8 mouse cellular contexts compared by ENCODE assay signal in genomic region chr11:115367395-115367944, GRCm38 (mm10). TPM values are rescaled to one million over a fixed set of nuclear protein-coding genes. Genes with fewer than 3 reads are reported as not detected.
DNase-seq lines count a peak whose midpoint lies in the region; ATAC-seq and TF ChIP-seq lines count a peak whose summit lies in the region.

Gene Hid1, minus strand, starts transcription at chr11:115367756.

- peak; percentile 87 for DNase-seq in layer of hippocampus, adult 11-12 months (ENCODE audit: low spot score)
- no peak for DNase-seq in layer of hippocampus, adult 9-10 months (ENCODE audit: low spot score)
- peak; percentile 38 for DNase-seq in embryo, embryonic 11.5 days (ENCODE audit: low read depth, low spot score)
- peak; percentile 83 for DNase-seq in left cerebral cortex, postnatal 4 days
- DNase-seq in midbrain, embryonic 11.5 days (ENCODE audit: low spot score, missing footprints): peak; percentile 97
- peak; percentile 66 for DNase-seq in spleen, adult 12 weeks (ENCODE audit: low spot score)

- intact Hi-C loops in left cerebral cortex, postnatal 4 days (cut with DNase I): no loop called here

- peak within 1 kb of the TSS; percentile 56 for H3K4me3 ChIP-seq in intestine, postnatal 0 days (ENCODE audit: low read depth, low read length)
- H3K4me3 ChIP-seq in midbrain, embryonic 11.5 days (ENCODE audit: low read depth, low read length): peak within 1 kb of the TSS; percentile 68

- peak within 1 kb of the TSS; percentile 50 for H3K9ac ChIP-seq in intestine, postnatal 0 days (ENCODE audit: low read depth, low read length)
- peak within 1 kb of the TSS; percentile 64 for H3K9ac ChIP-seq in midbrain, embryonic 11.5 days (ENCODE audit: low read length)

- H3K4me2 ChIP-seq in intestine, postnatal 0 days (replicated peaks; ENCODE audit: low read depth): peak within 1 kb of the TSS; percentile 93
- peak within 1 kb of the TSS; percentile 97 for H3K4me2 ChIP-seq in midbrain, embryonic 11.5 days

- no peak within 1 kb of the TSS for H3K27ac ChIP-seq in intestine, postnatal 0 days (ENCODE audit: low read depth, low read length)
- H3K27ac ChIP-seq in midbrain, embryonic 11.5 days (ENCODE audit: low read depth, low read length): peak within 1 kb of the TSS; percentile 44

- no peaks in the 10 kb centered on the region for H3K4me1 ChIP-seq in intestine, postnatal 0 days (replicated peaks; ENCODE audit: control insufficient read depth, insufficient read depth, low read length)
- H3K4me1 ChIP-seq in midbrain, embryonic 11.5 days (ENCODE audit: control insufficient read depth, insufficient read depth, low read length): peaks cover 12% of the 10 kb centered on the region

- peaks cover 14% of the 10 kb centered on the region for H3K27me3 ChIP-seq in intestine, postnatal 0 days (replicated peaks; ENCODE audit: control insufficient read depth, insufficient read depth, low read length)
- H3K27me3 ChIP-seq in midbrain, embryonic 11.5 days (ENCODE audit: control insufficient read depth, insufficient read depth, low read length): no peaks in the 10 kb centered on the region; the same call in 1 of the 2 replicates

- TF ChIP-seq CTCF in intestine, postnatal 0 days (IDR thresholded peaks at IDR 0.05; ENCODE audit: low read depth): no peak

- WGBS in intestine, postnatal 0 days: under 1% methylated on average over 38 of the region's 39 CpGs
- under 1% methylated on average over 38 of the region's 39 CpGs for WGBS in midbrain, embryonic 11.5 days

- peak; percentile 92 for ATAC-seq in granulocyte monocyte progenitor cell, adult 5-6 weeks (replicated peaks; ENCODE audit: poor library complexity, severe bottlenecking)
- peak; percentile 74 for ATAC-seq in intestine, postnatal 0 days
- ATAC-seq in midbrain, embryonic 11.5 days (ENCODE audit: low FRiP score): peak; percentile 83

- no peaks in the 10 kb centered on the region for H3K36me3 ChIP-seq in intestine, postnatal 0 days (ENCODE audit: control insufficient read depth, insufficient read depth)
- H3K36me3 ChIP-seq in midbrain, embryonic 11.5 days (ENCODE audit: control insufficient read depth, insufficient read depth, low read length): no peaks in the 10 kb centered on the region

- no peaks in the 10 kb centered on the region for H3K9me3 ChIP-seq in intestine, postnatal 0 days (ENCODE audit: control insufficient read depth)
- no peaks in the 10 kb centered on the region for H3K9me3 ChIP-seq in midbrain, embryonic 11.5 days (ENCODE audit: control insufficient read depth, low read length)

RNA-seq across cellular contexts. Expression of gene Hid1, which starts in this region (rescaled TPM):
- not detected in 2 replicates for total RNA-seq in granulocyte monocyte progenitor cell, adult 5-6 weeks (2014; fragmentation: Nextera tagmentation)
- total RNA-seq in granulocyte monocyte progenitor cell, adult 5-6 weeks (2017): not detected in 2 replicates
- 10.8 and 12.1 TPM in 2 replicates for polyA plus RNA-seq in intestine, postnatal 0 days (2015; fragmentation: Nextera tagmentation; extraction: Ambion mirVana)
- 10 to 100 TPM; 72.7 to 80.6 TPM for total RNA-seq in left cerebral cortex, postnatal 4 days (2021)
- 17.8 and 18.3 TPM in 2 replicates for polyA plus RNA-seq in midbrain, embryonic 11.5 days (2014; fragmentation: Nextera tagmentation; extraction: Ambion mirVana)

Comparison
In these comparisons a context has a peak if more than half of its experiments do, and no peak if none do; other contexts are left out.
1. RNA of gene Hid1 (total RNA-seq): 72.7 to 80.6 TPM in left cerebral cortex, postnatal 4 days; not detected in granulocyte monocyte progenitor cell, adult 5-6 weeks; every median in the first group is over 10 times any median in the second.
2. Peak in ATAC-seq in granulocyte monocyte progenitor cell, adult 5-6 weeks; RNA of the gene not detected or under 1 TPM.
3. Peak in every context shown above with its lines, with median percentiles within 50 percentile points of each other: ATAC-seq.